Mouse (Mus musculus): Measurements from ENCODE around the gene Car1. TPM values are rescaled to one million over a fixed set of nuclear protein-coding genes. Genes with fewer than 3 reads are reported as not detected.
"Not testable (repeated sequence)": the region's sequence is repeated elsewhere in the genome, so short reads cannot be mapped to it uniquely, and the experiment has no call there.

Car1 gene
- polyA plus RNA-seq, 1 experiment from 2014 or later: 0.39 TPM

- H3K4me1 ChIP-seq (ENCODE audit: control insufficient read depth, insufficient read depth, low read length); ATAC-seq (ENCODE audit: low read depth); H3K4me2 ChIP-seq (ENCODE audit: low read depth, low read length); H3K4me3 ChIP-seq (ENCODE audit: low read depth, low read length); DNase-seq (ENCODE audit: low spot score); H3K36me3 ChIP-seq (ENCODE audit: control insufficient read depth, insufficient read depth, low read length); H3K27me3 ChIP-seq (replicated peaks; ENCODE audit: control insufficient read depth, insufficient read depth, low read length); H3K9ac ChIP-seq (ENCODE audit: low read depth, low read length); H3K9me3 ChIP-seq (ENCODE audit: control insufficient read depth, low read length); H3K27ac ChIP-seq (replicated peaks; ENCODE audit: low read depth, low read length): not testable (repeated sequence)
- WGBS: 79% methylated on average over 2 of the region's 3 CpGs
These were observed 31.5 kb downstream of the Car1 start for GRCm38 (mm10) chr3:14776497-14777162.

GRCm38 (mm10) chr3:14774539-14774938 lies 33.6 kb downstream of the Car1 start:
- not testable (repeated sequence) for ATAC-seq (ENCODE audit: low read depth)

GRCm38 (mm10) chr3:14772473-14772872 lies 35.7 kb downstream of the Car1 start:
- 88% methylated on average over 1 of the region's 1 CpGs for WGBS
- H3K9me3 ChIP-seq (ENCODE audit: control insufficient read depth, low read length); H3K4me2 ChIP-seq (ENCODE audit: low read depth, low read length); H3K4me3 ChIP-seq (ENCODE audit: low read depth, low read length); H3K4me1 ChIP-seq (ENCODE audit: control insufficient read depth, insufficient read depth, low read length); ATAC-seq (ENCODE audit: low read depth); H3K36me3 ChIP-seq (ENCODE audit: control insufficient read depth, insufficient read depth, low read length); H3K27ac ChIP-seq (replicated peaks; ENCODE audit: low read depth, low read length); DNase-seq (ENCODE audit: low spot score); H3K27me3 ChIP-seq (replicated peaks; ENCODE audit: control insufficient read depth, insufficient read depth, low read length); H3K9ac ChIP-seq (ENCODE audit: low read depth, low read length): not testable (repeated sequence)

More at GRCm38 (mm10) chr3:14774539-14774938, 33.6 kb downstream of the Car1 start:
- H3K4me3 ChIP-seq (ENCODE audit: low read depth, low read length); H3K27me3 ChIP-seq (replicated peaks; ENCODE audit: control insufficient read depth, insufficient read depth, low read length); H3K4me1 ChIP-seq (ENCODE audit: control insufficient read depth, insufficient read depth, low read length); H3K9ac ChIP-seq (ENCODE audit: low read depth, low read length); H3K36me3 ChIP-seq (ENCODE audit: control insufficient read depth, insufficient read depth, low read length); DNase-seq (ENCODE audit: low spot score); H3K27ac ChIP-seq (replicated peaks; ENCODE audit: low read depth, low read length); H3K4me2 ChIP-seq (ENCODE audit: low read depth, low read length); H3K9me3 ChIP-seq (ENCODE audit: control insufficient read depth, low read length): not testable (repeated sequence)
- WGBS: 90% methylated on average over 1 of the region's 1 CpGs

- H3K4me2 ChIP-seq (ENCODE audit: low read depth, low read length): no peak overlapping the region
- DNase-seq (ENCODE audit: low spot score) (no peak), ATAC-seq (ENCODE audit: low read depth) (no peak)
- no peaks in the 10 kb centered on the region for H3K4me1 ChIP-seq (ENCODE audit: control insufficient read depth, insufficient read depth, low read length)
- no peaks in the 10 kb centered on the region for H3K27me3 ChIP-seq (replicated peaks; ENCODE audit: control insufficient read depth, insufficient read depth, low read length)
- H3K27ac ChIP-seq (replicated peaks; ENCODE audit: low read depth, low read length): no peak overlapping the region
- 52% methylated on average over 2 of the region's 2 CpGs for WGBS
- no peak overlapping the region for H3K4me3 ChIP-seq (ENCODE audit: low read depth, low read length)
- H3K36me3 ChIP-seq (ENCODE audit: control insufficient read depth, insufficient read depth, low read length): no peaks in the 10 kb centered on the region
- H3K9me3 ChIP-seq (ENCODE audit: control insufficient read depth, low read length): no peaks in the 10 kb centered on the region
- no peak overlapping the region for H3K9ac ChIP-seq (ENCODE audit: low read depth, low read length)
These were observed 43.2 kb downstream of the Car1 start for GRCm38 (mm10) chr3:14764755-14765566.

- H3K9ac ChIP-seq (ENCODE audit: low read depth, low read length): no peak overlapping the region
- no peak for ATAC-seq (ENCODE audit: low read depth)
- 90% methylated on average over 1 of the region's 1 CpGs for WGBS
These were observed 52.5 kb downstream of the Car1 start for GRCm38 (mm10) chr3:14755716-14756115.

GRCm38 (mm10) chr3:14746041-14746440 lies 62.1 kb downstream of the Car1 start:
- H3K4me2 ChIP-seq (ENCODE audit: low read depth, low read length): no peak overlapping the region
- H3K4me3 ChIP-seq (ENCODE audit: low read depth, low read length): no peak overlapping the region
- DNase-seq (ENCODE audit: low spot score) (no peak), ATAC-seq (ENCODE audit: low read depth) (no peak)
- no peak overlapping the region for H3K27ac ChIP-seq (replicated peaks; ENCODE audit: low read depth, low read length)
- no peaks in the 10 kb centered on the region for H3K27me3 ChIP-seq (replicated peaks; ENCODE audit: control insufficient read depth, insufficient read depth, low read length)
- no peaks in the 10 kb centered on the region for H3K4me1 ChIP-seq (ENCODE audit: control insufficient read depth, insufficient read depth, low read length)
- 78% methylated on average over 3 of the region's 3 CpGs for WGBS
- H3K36me3 ChIP-seq (ENCODE audit: control insufficient read depth, insufficient read depth, low read length): no peaks in the 10 kb centered on the region
- no peak overlapping the region for H3K9ac ChIP-seq (ENCODE audit: low read depth, low read length)
- no peaks in the 10 kb centered on the region for H3K9me3 ChIP-seq (ENCODE audit: control insufficient read depth, low read length)

More at GRCm38 (mm10) chr3:14755716-14756115, 52.5 kb downstream of the Car1 start:
- Histone ChIP-seq H3K27ac (replicated peaks; ENCODE audit: low read depth, low read length) (no peak overlapping the region), H3K4me2 (ENCODE audit: low read depth, low read length) (no peak overlapping the region), H3K4me3 (ENCODE audit: low read depth, low read length) (no peak overlapping the region), H3K36me3 (ENCODE audit: control insufficient read depth, insufficient read depth, low read length) (no peaks in the 10 kb centered on the region), H3K4me1 (ENCODE audit: control insufficient read depth, insufficient read depth, low read length) (no peaks in the 10 kb centered on the region), H3K9me3 (ENCODE audit: control insufficient read depth, low read length) (no peaks in the 10 kb centered on the region), H3K27me3 (replicated peaks; ENCODE audit: control insufficient read depth, insufficient read depth, low read length) (no peaks in the 10 kb centered on the region)
- no peak for DNase-seq (ENCODE audit: low spot score)

- H3K9me3 ChIP-seq (ENCODE audit: control insufficient read depth, low read length): no peaks in the 10 kb centered on the region
- WGBS: 73% methylated on average over 2 of the region's 2 CpGs
- H3K27me3 ChIP-seq (replicated peaks; ENCODE audit: control insufficient read depth, insufficient read depth, low read length): no peaks in the 10 kb centered on the region
- DNase-seq (ENCODE audit: low spot score) (no peak), ATAC-seq (ENCODE audit: low read depth) (no peak)
- H3K27ac ChIP-seq (replicated peaks; ENCODE audit: low read depth, low read length): no peak overlapping the region
- H3K9ac ChIP-seq (ENCODE audit: low read depth, low read length): no peak overlapping the region
- H3K4me1 ChIP-seq (ENCODE audit: control insufficient read depth, insufficient read depth, low read length): no peaks in the 10 kb centered on the region
- no peak overlapping the region for H3K4me2 ChIP-seq (ENCODE audit: low read depth, low read length)
- no peak overlapping the region for H3K4me3 ChIP-seq (ENCODE audit: low read depth, low read length)
- no peaks in the 10 kb centered on the region for H3K36me3 ChIP-seq (ENCODE audit: control insufficient read depth, insufficient read depth, low read length)
These were observed 69.9 kb downstream of the Car1 start for GRCm38 (mm10) chr3:14738261-14738660.

- not testable (repeated sequence) for ATAC-seq (ENCODE audit: low read depth); H3K4me3 ChIP-seq (ENCODE audit: low read depth, low read length); H3K9ac ChIP-seq (ENCODE audit: low read depth, low read length); H3K4me1 ChIP-seq (ENCODE audit: control insufficient read depth, insufficient read depth, low read length); H3K9me3 ChIP-seq (ENCODE audit: control insufficient read depth, low read length); H3K4me2 ChIP-seq (ENCODE audit: low read depth, low read length); DNase-seq (ENCODE audit: low spot score); H3K27me3 ChIP-seq (replicated peaks; ENCODE audit: control insufficient read depth, insufficient read depth, low read length); H3K36me3 ChIP-seq (ENCODE audit: control insufficient read depth, insufficient read depth, low read length); H3K27ac ChIP-seq (replicated peaks; ENCODE audit: low read depth, low read length)
- WGBS: 92% methylated on average over 1 of the region's 1 CpGs
These were observed 80.7 kb downstream of the Car1 start for GRCm38 (mm10) chr3:14727496-14727895.

Data from embryonic facial prominence, embryonic 14.5 days (tissue).